Mouse (Mus musculus) kidney, adult 8-10 months (tissue): Measurements from ENCODE around the gene Tec.

Experiments
- DNase-seq, 2 experiments: peaks; one replicate each; pipeline ENCODE4 v3.0.0; 2022

Gene Tec

DNA sequence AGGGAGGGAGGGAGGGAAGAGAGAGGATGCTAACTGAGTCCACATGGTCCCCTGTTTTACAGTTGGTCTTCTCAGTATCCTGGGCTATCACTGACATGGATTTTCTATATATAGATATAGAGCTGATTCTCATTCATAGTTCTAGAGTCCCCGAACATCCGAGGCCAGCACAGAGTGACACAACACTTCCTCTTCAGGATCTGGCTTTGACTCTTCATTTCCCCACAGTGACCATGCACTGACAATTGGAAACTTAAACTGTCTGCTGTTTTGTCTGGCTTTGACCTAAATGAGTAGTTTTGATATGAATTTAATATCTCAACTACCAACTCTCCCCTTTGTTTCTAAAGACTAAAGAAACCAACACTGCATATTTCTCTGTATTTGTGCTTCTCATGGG, 144.9 kb downstream of the Tec start:
- no peak for DNase-seq

DNA sequence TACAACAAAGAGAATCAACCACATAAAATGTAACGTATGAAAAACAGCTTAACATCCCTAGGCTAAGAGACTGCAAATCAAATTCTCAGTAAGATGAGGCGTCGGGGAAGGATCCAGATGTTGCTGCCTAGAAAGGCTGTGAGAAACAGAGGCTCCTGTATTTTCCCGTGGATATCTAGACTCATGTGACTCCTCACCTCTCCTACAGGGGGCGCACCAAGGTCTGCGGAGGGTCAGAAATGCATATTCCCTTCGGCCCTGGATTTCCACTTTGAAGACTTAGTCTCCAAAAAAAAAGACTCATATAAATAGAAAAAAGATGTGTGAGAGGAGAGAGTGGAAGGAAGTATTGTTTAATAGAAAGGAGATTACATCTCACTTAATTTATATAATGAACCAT, 147.7 kb downstream of the Tec start:
- no peak for DNase-seq

DNA sequence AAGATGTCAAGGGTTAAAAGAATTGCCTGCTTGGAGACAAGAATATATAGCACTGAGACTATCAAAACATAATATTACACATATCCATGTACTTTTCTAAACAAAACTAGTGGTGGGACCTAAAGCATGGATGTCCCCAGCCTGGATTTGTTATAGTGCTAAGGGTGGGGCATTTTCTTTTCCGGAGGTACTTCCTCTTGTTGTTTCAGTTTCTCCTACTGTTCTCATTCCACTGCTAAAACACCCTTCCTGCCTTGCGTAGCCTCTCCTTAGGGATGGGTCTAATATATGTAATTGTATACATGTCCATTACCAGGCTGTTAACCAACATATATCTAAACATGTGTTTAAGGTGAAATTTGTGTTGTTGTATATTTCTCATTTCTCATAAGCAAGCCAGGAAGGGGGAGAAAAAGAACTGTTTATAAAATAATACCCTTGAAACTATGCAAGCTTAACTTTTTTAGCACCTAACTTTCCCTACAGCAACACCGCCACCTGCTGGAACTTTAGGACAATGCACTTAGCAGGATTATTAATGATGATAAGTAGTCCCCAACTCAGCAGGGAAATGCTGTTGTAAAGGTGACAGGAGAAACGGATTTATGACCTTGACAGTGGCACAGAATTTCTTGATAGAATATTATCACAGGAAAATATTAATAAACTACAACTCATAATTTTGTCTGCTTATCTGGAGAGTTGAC, 157.6 kb downstream of the Tec start:
- DNase-seq = peak; percentile 31 to 72

DNA sequence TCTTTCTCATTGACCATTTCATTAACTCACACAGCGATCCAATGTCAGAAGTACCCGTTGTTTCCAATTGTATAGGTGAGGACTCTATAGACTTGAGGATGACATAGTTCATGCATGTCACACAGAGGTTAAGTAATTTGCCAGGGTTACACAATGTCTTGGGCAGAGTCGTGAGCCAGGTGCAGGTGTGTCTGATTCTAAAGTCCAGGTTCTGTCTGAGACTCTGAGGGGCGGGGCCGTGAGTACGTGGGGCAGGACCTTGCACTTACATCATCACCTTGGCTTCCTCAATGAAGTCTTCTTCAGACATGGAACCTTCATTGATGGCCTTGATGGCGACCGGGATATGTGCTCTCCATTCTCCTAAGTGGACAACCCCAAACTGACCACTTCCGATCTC, 158.3 kb downstream of the Tec start:
- no peak for DNase-seq

DNA sequence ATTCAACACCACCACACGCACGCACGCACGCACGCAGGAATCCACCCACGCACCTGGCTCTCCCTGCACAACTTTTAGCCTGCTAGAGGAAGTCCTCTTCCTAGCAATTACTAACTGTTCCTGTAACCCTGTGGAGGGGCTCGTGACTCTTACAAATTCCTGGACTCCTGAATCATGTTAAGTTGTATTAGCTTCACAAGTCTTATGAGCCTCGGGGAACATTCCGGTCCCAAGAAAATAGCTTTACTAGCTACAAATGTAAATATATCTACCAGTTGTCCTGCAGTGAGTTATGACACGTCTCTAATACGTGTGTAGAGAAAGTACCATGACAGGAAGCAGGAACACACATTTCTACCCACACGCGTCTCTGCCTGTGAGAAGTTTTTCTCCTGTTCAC, 158.8 kb downstream of the Tec start:
- DNase-seq = no peak

DNA sequence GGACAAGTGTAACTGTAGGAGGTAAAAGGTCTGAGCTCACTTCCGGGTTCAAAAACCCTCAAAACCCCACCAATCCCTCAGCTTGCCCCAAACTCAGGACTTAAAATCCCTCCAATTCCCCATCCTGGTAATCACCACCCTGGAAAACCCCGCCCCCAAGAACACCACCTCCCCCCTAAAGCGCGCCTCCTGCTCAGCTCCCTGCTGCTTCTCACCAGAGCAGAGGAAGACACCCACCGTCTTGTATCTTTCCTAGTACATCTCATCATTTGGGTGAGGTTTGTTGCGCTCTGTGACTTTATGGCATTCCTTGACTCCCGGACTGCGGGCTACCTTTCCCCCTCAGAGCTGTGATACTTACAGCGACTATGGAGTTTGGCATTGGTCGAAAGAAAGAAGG, 161.6 kb downstream of the Tec start:
- DNase-seq = no peak

DNA sequence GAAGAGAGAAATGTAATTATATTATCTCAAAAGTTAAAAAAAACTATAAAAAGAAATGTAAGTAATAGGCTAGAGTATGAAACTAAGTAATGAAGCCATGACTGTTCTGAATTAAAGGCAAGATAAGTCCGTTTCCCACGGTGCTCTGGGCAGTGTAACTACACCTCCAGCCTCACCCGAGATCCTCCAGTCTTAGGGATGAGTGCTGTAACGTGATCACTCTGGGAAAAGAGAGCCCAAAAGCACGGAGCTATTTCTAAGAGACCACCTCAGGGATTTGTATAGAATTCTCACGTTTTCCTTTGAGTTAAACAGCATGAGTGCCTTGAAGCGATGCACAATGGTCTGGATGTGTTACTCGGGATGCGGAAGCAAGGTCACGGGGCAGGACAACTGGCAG, 162.2 kb downstream of the Tec start:
- DNase-seq = no peak
